Mouse (Mus musculus) adrenal gland, postnatal 14 days (tissue): ENCODE data around the gene Olfr320. TPM values are rescaled to one million over a fixed set of nuclear protein-coding genes. Genes with fewer than 3 reads are reported as not detected.

Experiments
- total RNA-seq: library from RNA; stranded (reverse); gene quantifications from 2 replicates; pipeline ENCODE4 v1.2.3, GENCODE M21; 2021

Gene Olfr320
- total RNA-seq, 1 experiment from 2014 or later = not detected

Other genes starting within 250 kb of the Olfr320 start
- not detected in 2 replicates for gene Gm12253, start 248.5 kb upstream of the Olfr320 start, total RNA-seq
- not detected in 2 replicates for gene Lypd9, start 228.2 kb upstream of the Olfr320 start, total RNA-seq
- gene Olfr30, start 218.8 kb upstream of the Olfr320 start, total RNA-seq = not detected in 2 replicates
- gene Olfr332, start 188.5 kb upstream of the Olfr320 start, total RNA-seq = not detected in 2 replicates
- not detected in 2 replicates for gene Olfr331, start 178.5 kb upstream of the Olfr320 start, total RNA-seq
- not detected in 2 replicates for gene Olfr330, start 146.3 kb upstream of the Olfr320 start, total RNA-seq
- gene Olfr329-ps, start 134.7 kb upstream of the Olfr320 start, total RNA-seq = not detected in 2 replicates
- 0.15 TPM in 1 of 2 replicates, not detected in the other for gene Olfr328, start 125.5 kb upstream of the Olfr320 start, total RNA-seq
- gene Olfr224, start 110.5 kb upstream of the Olfr320 start, total RNA-seq = not detected in 2 replicates
- gene Olfr325, start 103.4 kb upstream of the Olfr320 start, total RNA-seq = not detected in 2 replicates
- gene Olfr324, start 86.0 kb upstream of the Olfr320 start, total RNA-seq = not detected in 2 replicates
- not detected in 2 replicates for gene 2210407C18Rik, start 65.0 kb upstream of the Olfr320 start, total RNA-seq
- not detected in 2 replicates for gene Olfr323, start 50.6 kb upstream of the Olfr320 start, total RNA-seq
- gene Trim58, start 40.6 kb upstream of the Olfr320 start, total RNA-seq = 0.49 and 1.3 TPM in 2 replicates
- gene Olfr322, start 22.3 kb upstream of the Olfr320 start, total RNA-seq = not detected in 2 replicates
- gene Olfr319, start 18.1 kb downstream of the Olfr320 start, total RNA-seq = not detected in 2 replicates
- gene Olfr318, start 42.9 kb downstream of the Olfr320 start, total RNA-seq = not detected in 2 replicates
- not detected in 2 replicates for gene Olfr317, start 58.1 kb downstream of the Olfr320 start, total RNA-seq
- not detected in 2 replicates for gene Olfr316, start 71.6 kb downstream of the Olfr320 start, total RNA-seq
- gene Olfr315, start 92.1 kb downstream of the Olfr320 start, total RNA-seq = not detected in 2 replicates
- not detected in 2 replicates for gene Olfr314, start 101.9 kb downstream of the Olfr320 start, total RNA-seq
- gene Fam183b, start 120.9 kb downstream of the Olfr320 start, total RNA-seq = 4.2 and 4.9 TPM in 2 replicates
- not detected in 2 replicates for gene Olfr313, start 133.9 kb downstream of the Olfr320 start, total RNA-seq
- gene Olfr312, start 148.1 kb downstream of the Olfr320 start, total RNA-seq = not detected in 2 replicates
- not detected in 2 replicates for gene Olfr311, start 158.2 kb downstream of the Olfr320 start, total RNA-seq
- 4.4 and 6.3 TPM in 2 replicates for gene Gm12258, start 166.1 kb downstream of the Olfr320 start, total RNA-seq
- 5.3 and 7.6 TPM in 2 replicates for gene 2810021J22Rik, start 186.1 kb downstream of the Olfr320 start, total RNA-seq
- gene Zfp39, start 223.1 kb downstream of the Olfr320 start, total RNA-seq = 5.2 and 6.0 TPM in 2 replicates
- gene Btnl10, start 236.8 kb downstream of the Olfr320 start, total RNA-seq = 0.26 and 3.4 TPM in 2 replicates